Mouse (Mus musculus): Measurements from ENCODE around the gene Trex1. TPM values are rescaled to one million over a fixed set of nuclear protein-coding genes. Genes with fewer than 3 reads are reported as not detected.

Trex1 gene
- polyA plus RNA-seq, 1 experiment: 228 TPM

DNA sequence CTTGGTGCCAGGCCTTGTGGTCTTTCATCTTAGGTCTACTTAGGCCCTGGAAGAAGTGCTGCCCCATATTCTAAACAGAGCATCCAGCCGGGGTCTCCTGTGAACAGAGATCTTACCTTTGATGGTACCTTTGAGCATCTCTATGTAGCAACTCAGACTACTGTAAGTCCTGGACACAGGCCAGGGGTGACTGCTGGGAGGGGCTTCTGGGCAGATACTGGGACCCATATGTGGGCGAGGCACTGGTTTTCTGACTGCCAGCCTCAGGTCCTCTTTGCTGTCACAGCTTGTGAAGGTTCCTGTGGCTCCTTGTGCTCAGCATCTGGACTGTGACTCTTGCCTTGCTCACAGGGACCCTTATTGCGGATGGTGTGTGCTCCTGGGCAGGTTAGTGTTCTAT is 43.0 kb upstream of the Trex1 start:
- Histone ChIP-seq H3K36me3 (ENCODE audit: control insufficient read depth, insufficient read depth, low read length) (no peaks in the 10 kb centered on the region), H3K4me1 (replicated peaks; ENCODE audit: control insufficient read depth, insufficient read depth, low read length) (peaks cover 3% of the 10 kb centered on the region; the same call in 1 of the 2 replicates), H3K27me3 (ENCODE audit: control insufficient read depth, insufficient read depth, low read length) (no peaks in the 10 kb centered on the region), H3K27ac (ENCODE audit: control insufficient read depth, insufficient read depth, low read length) (no peak overlapping the region), H3K4me3 (ENCODE audit: control insufficient read depth, insufficient read depth, low read length) (no peak overlapping the region)
- WGBS: 99% methylated on average over 3 of the region's 3 CpGs
- DNase-seq: no peak
- no peak for TF ChIP-seq POLR2A (IDR thresholded peaks at IDR 0.05; ENCODE audit: control insufficient read depth, extremely low read depth, insufficient read depth, low read length, poor library complexity)
- no peak for TF ChIP-seq CTCF (IDR thresholded peaks at IDR 0.05; ENCODE audit: borderline replicate concordance, control insufficient read depth, extremely low read depth, insufficient read depth, low read length, poor library complexity)

DNA sequence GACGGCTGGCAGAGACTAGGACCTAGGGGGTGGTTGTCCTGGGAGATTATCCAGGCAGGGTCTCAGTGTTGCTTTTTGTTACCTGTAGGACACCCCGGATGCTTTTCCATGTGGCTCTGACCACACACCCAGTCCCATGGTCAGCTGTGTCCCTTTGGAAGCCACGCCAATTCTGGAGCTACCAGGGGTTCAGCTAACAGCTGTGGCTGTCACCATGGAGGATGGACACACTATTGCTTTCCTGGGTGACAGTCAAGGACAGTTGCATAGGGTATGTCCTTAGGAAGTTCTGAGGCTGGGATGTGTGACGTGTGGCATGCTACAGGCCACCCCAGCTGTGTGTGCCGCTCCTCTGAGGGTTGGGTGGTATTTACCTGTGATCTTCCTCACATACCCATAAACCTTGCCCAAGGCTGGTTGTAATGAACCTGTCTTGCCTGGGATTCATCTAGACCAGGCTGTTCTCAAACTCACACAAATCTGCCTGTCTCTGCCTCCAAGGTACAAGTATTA is 42.5 kb upstream of the Trex1 start:
- 97% methylated on average over 5 of the region's 5 CpGs for WGBS
- H3K27me3 ChIP-seq (ENCODE audit: control insufficient read depth, insufficient read depth, low read length): no peaks in the 10 kb centered on the region
- no peak overlapping the region for H3K4me3 ChIP-seq (ENCODE audit: control insufficient read depth, insufficient read depth, low read length)
- no peak for TF ChIP-seq CTCF (IDR thresholded peaks at IDR 0.05; ENCODE audit: borderline replicate concordance, control insufficient read depth, extremely low read depth, insufficient read depth, low read length, poor library complexity)
- TF ChIP-seq POLR2A (IDR thresholded peaks at IDR 0.05; ENCODE audit: control insufficient read depth, extremely low read depth, insufficient read depth, low read length, poor library complexity): no peak
- no peak for DNase-seq
- H3K4me1 ChIP-seq (replicated peaks; ENCODE audit: control insufficient read depth, insufficient read depth, low read length): peaks cover 3% of the 10 kb centered on the region; the same call in 1 of the 2 replicates
- no peak overlapping the region for H3K27ac ChIP-seq (ENCODE audit: control insufficient read depth, insufficient read depth, low read length)
- no peaks in the 10 kb centered on the region for H3K36me3 ChIP-seq (ENCODE audit: control insufficient read depth, insufficient read depth, low read length)

- no peak for DNase-seq
- no peaks in the 10 kb centered on the region for H3K27me3 ChIP-seq (ENCODE audit: control insufficient read depth, insufficient read depth, low read length)
- no peak overlapping the region for H3K27ac ChIP-seq (ENCODE audit: control insufficient read depth, insufficient read depth, low read length)
- peaks cover 11% of the 10 kb centered on the region for H3K4me1 ChIP-seq (replicated peaks; ENCODE audit: control insufficient read depth, insufficient read depth, low read length)
- H3K4me3 ChIP-seq (ENCODE audit: control insufficient read depth, insufficient read depth, low read length): no peak overlapping the region
- no peaks in the 10 kb centered on the region for H3K36me3 ChIP-seq (ENCODE audit: control insufficient read depth, insufficient read depth, low read length)
- WGBS: 62% methylated on average over 20 of the region's 20 CpGs
- TF ChIP-seq CTCF (IDR thresholded peaks at IDR 0.05; ENCODE audit: borderline replicate concordance, control insufficient read depth, extremely low read depth, insufficient read depth, low read length, poor library complexity): 0 out of 2 replicates have a peak, but pooled peaks have one; percentile 23
- no peak for TF ChIP-seq POLR2A (IDR thresholded peaks at IDR 0.05; ENCODE audit: control insufficient read depth, extremely low read depth, insufficient read depth, low read length, poor library complexity)
Measured at GRCm38 (mm10) chr9:109100307-109100928, 40.9 kb upstream of the Trex1 start.

DNA sequence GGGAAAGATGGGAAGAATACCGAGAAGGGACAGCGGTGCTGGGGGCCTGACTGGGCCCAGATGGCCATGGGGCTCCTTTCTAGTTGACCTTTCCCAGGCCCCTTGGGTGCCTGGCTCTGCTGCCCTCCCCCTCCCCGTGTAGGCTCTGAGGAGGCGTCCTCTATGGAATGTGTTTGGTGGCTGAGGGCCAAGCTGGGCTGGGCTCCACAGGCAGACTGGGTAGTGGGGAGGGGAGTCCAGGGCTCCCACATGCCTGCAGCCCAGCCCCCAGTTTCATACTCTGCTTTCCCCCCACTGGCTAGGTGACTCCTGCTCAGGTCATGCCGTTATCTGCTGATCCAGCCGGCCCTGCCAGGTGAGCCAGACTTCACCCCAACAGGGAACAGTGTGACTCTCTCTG is 39.4 kb upstream of the Trex1 start:
- Histone ChIP-seq H3K36me3 (ENCODE audit: control insufficient read depth, insufficient read depth, low read length) (no peaks in the 10 kb centered on the region), H3K4me1 (replicated peaks; ENCODE audit: control insufficient read depth, insufficient read depth, low read length) (peaks cover 19% of the 10 kb centered on the region), H3K27me3 (ENCODE audit: control insufficient read depth, insufficient read depth, low read length) (no peaks in the 10 kb centered on the region), H3K27ac (ENCODE audit: control insufficient read depth, insufficient read depth, low read length) (no peak overlapping the region), H3K4me3 (ENCODE audit: control insufficient read depth, insufficient read depth, low read length) (no peak overlapping the region)
- TF ChIP-seq CTCF (IDR thresholded peaks at IDR 0.05; ENCODE audit: borderline replicate concordance, control insufficient read depth, extremely low read depth, insufficient read depth, low read length, poor library complexity) (no peak), POLR2A (IDR thresholded peaks at IDR 0.05; ENCODE audit: control insufficient read depth, extremely low read depth, insufficient read depth, low read length, poor library complexity) (no peak)
- 89% methylated on average over 6 of the region's 6 CpGs for WGBS
- no peak for DNase-seq

DNA sequence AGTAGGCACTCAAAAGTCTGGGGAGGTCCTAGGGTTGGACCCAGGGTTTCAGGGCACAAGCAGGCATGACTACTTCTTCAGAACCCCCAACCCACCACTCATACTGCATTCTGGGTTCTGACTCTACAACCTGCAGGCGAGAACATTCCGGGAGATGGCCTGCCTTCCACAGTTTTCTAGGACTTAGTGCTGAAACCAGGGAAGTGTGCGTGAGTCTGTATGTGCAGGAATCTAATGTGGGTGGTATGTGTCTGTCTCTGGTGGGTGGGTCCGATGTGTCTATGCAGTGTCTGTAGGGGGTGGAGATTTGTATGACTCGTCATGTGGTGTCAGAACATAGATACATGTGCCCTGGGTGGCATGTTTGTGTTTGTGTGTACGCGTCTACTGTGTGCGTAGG is 38.8 kb upstream of the Trex1 start:
- 92% methylated on average over 8 of the region's 8 CpGs for WGBS
- H3K27me3 ChIP-seq (ENCODE audit: control insufficient read depth, insufficient read depth, low read length): no peaks in the 10 kb centered on the region
- H3K4me1 ChIP-seq (replicated peaks; ENCODE audit: control insufficient read depth, insufficient read depth, low read length): peaks cover 19% of the 10 kb centered on the region

GRCm38 (mm10) chr9:109097831-109098230 is 38.3 kb upstream of the Trex1 start:
- Histone ChIP-seq H3K4me1 (replicated peaks; ENCODE audit: control insufficient read depth, insufficient read depth, low read length) (peaks cover 19% of the 10 kb centered on the region), H3K4me3 (ENCODE audit: control insufficient read depth, insufficient read depth, low read length) (no peak overlapping the region), H3K36me3 (ENCODE audit: control insufficient read depth, insufficient read depth, low read length) (no peaks in the 10 kb centered on the region), H3K27me3 (ENCODE audit: control insufficient read depth, insufficient read depth, low read length) (no peaks in the 10 kb centered on the region), H3K27ac (ENCODE audit: control insufficient read depth, insufficient read depth, low read length) (no peak overlapping the region)
- DNase-seq: no peak
- TF ChIP-seq POLR2A (IDR thresholded peaks at IDR 0.05; ENCODE audit: control insufficient read depth, extremely low read depth, insufficient read depth, low read length, poor library complexity): no peak
- 92% methylated on average over 5 of the region's 5 CpGs for WGBS

More for the DNA sequence above, 38.8 kb upstream of the Trex1 start:
- no peak for DNase-seq
- TF ChIP-seq CTCF (IDR thresholded peaks at IDR 0.05; ENCODE audit: borderline replicate concordance, control insufficient read depth, extremely low read depth, insufficient read depth, low read length, poor library complexity) (no peak), POLR2A (IDR thresholded peaks at IDR 0.05; ENCODE audit: control insufficient read depth, extremely low read depth, insufficient read depth, low read length, poor library complexity) (no peak)
- Histone ChIP-seq H3K36me3 (ENCODE audit: control insufficient read depth, insufficient read depth, low read length) (no peaks in the 10 kb centered on the region), H3K27ac (ENCODE audit: control insufficient read depth, insufficient read depth, low read length) (no peak overlapping the region), H3K4me3 (ENCODE audit: control insufficient read depth, insufficient read depth, low read length) (no peak overlapping the region)

- 89% methylated on average over 6 of the region's 6 CpGs for WGBS
- DNase-seq: no peak
- H3K4me1 ChIP-seq (replicated peaks; ENCODE audit: control insufficient read depth, insufficient read depth, low read length): peaks cover 19% of the 10 kb centered on the region
Measured at GRCm38 (mm10) chr9:109097291-109097690, 37.8 kb upstream of the Trex1 start.

More at GRCm38 (mm10) chr9:109097291-109097690, 37.8 kb upstream of the Trex1 start:
- no peak overlapping the region for H3K27ac ChIP-seq (ENCODE audit: control insufficient read depth, insufficient read depth, low read length)
- H3K27me3 ChIP-seq (ENCODE audit: control insufficient read depth, insufficient read depth, low read length): no peaks in the 10 kb centered on the region
- H3K36me3 ChIP-seq (ENCODE audit: control insufficient read depth, insufficient read depth, low read length): no peaks in the 10 kb centered on the region
- no peak for TF ChIP-seq CTCF (IDR thresholded peaks at IDR 0.05; ENCODE audit: borderline replicate concordance, control insufficient read depth, extremely low read depth, insufficient read depth, low read length, poor library complexity)
- TF ChIP-seq POLR2A (IDR thresholded peaks at IDR 0.05; ENCODE audit: control insufficient read depth, extremely low read depth, insufficient read depth, low read length, poor library complexity): no peak
- H3K4me3 ChIP-seq (ENCODE audit: control insufficient read depth, insufficient read depth, low read length): no peak overlapping the region

All from thymus, adult 2 months (tissue).